Mouse (Mus musculus): ENCODE data around the gene Stfa1. TPM values are rescaled to one million over a fixed set of nuclear protein-coding genes. Genes with fewer than 3 reads are reported as not detected.
"Not testable (repeated sequence)": the region's sequence is repeated elsewhere in the genome, so short reads cannot be mapped to it uniquely, and the experiment has no call there.

The Stfa1 gene
- polyA plus RNA-seq (2015; fragmentation: Nextera tagmentation; extraction: Ambion mirVana): 1.5 and 1.6 TPM in 2 replicates

DNA sequence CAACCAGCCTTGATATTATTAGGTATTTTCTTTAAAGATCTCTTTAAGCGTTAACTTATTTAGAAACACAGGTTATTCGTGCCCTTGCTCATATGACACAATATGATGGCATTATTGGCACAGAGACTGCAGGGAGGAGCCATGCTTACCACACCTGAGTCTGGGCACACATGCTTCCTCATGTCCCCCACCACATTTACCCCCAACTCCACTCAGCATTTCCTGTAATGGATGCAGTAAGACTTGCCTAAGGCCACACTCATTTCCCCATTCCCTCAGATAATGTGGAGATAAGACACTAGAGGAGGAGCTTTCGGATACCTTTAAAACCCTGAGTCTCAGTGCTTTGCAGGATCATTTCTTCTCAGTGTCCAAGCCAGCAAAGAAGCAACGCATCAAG, at the start of gene Stfa1:
Gene Stfa1, plus strand, starts transcription at position 156 of the 400 bp plus-strand sequence.
- not testable (repeated sequence) for H3K4me1 ChIP-seq (replicated peaks; ENCODE audit: control insufficient read depth, insufficient read depth, low read length); H3K4me2 ChIP-seq (replicated peaks; ENCODE audit: low read depth); H3K4me3 ChIP-seq (ENCODE audit: low read depth, low read length); H3K9ac ChIP-seq (ENCODE audit: low read depth, low read length); H3K36me3 ChIP-seq (ENCODE audit: control insufficient read depth, insufficient read depth); H3K27me3 ChIP-seq (replicated peaks; ENCODE audit: control insufficient read depth, insufficient read depth, low read length); H3K27ac ChIP-seq (ENCODE audit: low read depth, low read length); ATAC-seq; H3K9me3 ChIP-seq (ENCODE audit: control insufficient read depth)
- WGBS: 91% methylated on average over 4 of the region's 4 CpGs

GRCm38 (mm10) chr16:36260585-36260984, 16.2 kb upstream of the Stfa1 start:
- H3K27ac ChIP-seq (ENCODE audit: low read depth, low read length); H3K27me3 ChIP-seq (replicated peaks; ENCODE audit: control insufficient read depth, insufficient read depth, low read length); ATAC-seq; H3K4me1 ChIP-seq (replicated peaks; ENCODE audit: control insufficient read depth, insufficient read depth, low read length); H3K36me3 ChIP-seq (ENCODE audit: control insufficient read depth, insufficient read depth); H3K9me3 ChIP-seq (ENCODE audit: control insufficient read depth); H3K4me3 ChIP-seq (ENCODE audit: low read depth, low read length); H3K9ac ChIP-seq (ENCODE audit: low read depth, low read length); H3K4me2 ChIP-seq (replicated peaks; ENCODE audit: low read depth): not testable (repeated sequence)

DNA sequence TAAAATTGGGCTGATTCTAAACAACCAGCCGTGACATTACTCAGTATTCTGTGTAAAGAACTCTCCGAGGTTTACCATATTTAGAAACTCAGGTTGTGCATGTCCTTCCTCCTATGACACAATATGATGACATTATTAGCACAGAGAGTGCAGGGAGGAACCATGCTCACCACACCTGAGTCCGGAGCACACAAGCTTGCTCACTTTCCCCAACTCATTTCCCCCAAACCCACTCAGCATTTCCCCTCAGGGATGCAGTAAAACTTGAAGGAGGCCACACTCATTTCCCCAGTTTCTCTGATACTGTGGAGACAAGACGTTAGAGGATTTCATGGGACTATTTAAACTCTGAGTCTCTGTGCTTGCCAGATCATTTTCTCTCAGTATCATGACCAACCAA, 12.4 kb downstream of the Stfa1 start:
- WGBS: 74% methylated on average over 4 of the region's 4 CpGs
- no peaks in the 10 kb centered on the region for H3K9me3 ChIP-seq (ENCODE audit: control insufficient read depth)
- H3K4me1 ChIP-seq (replicated peaks; ENCODE audit: control insufficient read depth, insufficient read depth, low read length): no peaks in the 10 kb centered on the region
- TF ChIP-seq CTCF (IDR thresholded peaks at IDR 0.05; ENCODE audit: low read depth): no peak
- H3K4me3 ChIP-seq (ENCODE audit: low read depth, low read length): no peak overlapping the region
- no peak for ATAC-seq
- H3K36me3 ChIP-seq (ENCODE audit: control insufficient read depth, insufficient read depth): no peaks in the 10 kb centered on the region
- no peaks in the 10 kb centered on the region for H3K27me3 ChIP-seq (replicated peaks; ENCODE audit: control insufficient read depth, insufficient read depth, low read length)
- no peak overlapping the region for H3K27ac ChIP-seq (ENCODE audit: low read depth, low read length)
- no peak overlapping the region for H3K9ac ChIP-seq (ENCODE audit: low read depth, low read length)
- H3K4me2 ChIP-seq (replicated peaks; ENCODE audit: low read depth): no peak overlapping the region

GRCm38 (mm10) chr16:36307631-36308030, 30.9 kb downstream of the Stfa1 start:
- no peaks in the 10 kb centered on the region for H3K27me3 ChIP-seq (replicated peaks; ENCODE audit: control insufficient read depth, insufficient read depth, low read length)
- no peak overlapping the region for H3K27ac ChIP-seq (ENCODE audit: low read depth, low read length)
- no peaks in the 10 kb centered on the region for H3K36me3 ChIP-seq (ENCODE audit: control insufficient read depth, insufficient read depth)
- no peak overlapping the region for H3K4me3 ChIP-seq (ENCODE audit: low read depth, low read length)
- H3K9me3 ChIP-seq (ENCODE audit: control insufficient read depth): no peaks in the 10 kb centered on the region
- ATAC-seq: no peak
- 75% methylated on average over 4 of the region's 4 CpGs for WGBS
- no peak overlapping the region for H3K9ac ChIP-seq (ENCODE audit: low read depth, low read length)
- H3K4me2 ChIP-seq (replicated peaks; ENCODE audit: low read depth): no peak overlapping the region
- no peaks in the 10 kb centered on the region for H3K4me1 ChIP-seq (replicated peaks; ENCODE audit: control insufficient read depth, insufficient read depth, low read length)
- no peak for TF ChIP-seq CTCF (IDR thresholded peaks at IDR 0.05; ENCODE audit: low read depth)

DNA sequence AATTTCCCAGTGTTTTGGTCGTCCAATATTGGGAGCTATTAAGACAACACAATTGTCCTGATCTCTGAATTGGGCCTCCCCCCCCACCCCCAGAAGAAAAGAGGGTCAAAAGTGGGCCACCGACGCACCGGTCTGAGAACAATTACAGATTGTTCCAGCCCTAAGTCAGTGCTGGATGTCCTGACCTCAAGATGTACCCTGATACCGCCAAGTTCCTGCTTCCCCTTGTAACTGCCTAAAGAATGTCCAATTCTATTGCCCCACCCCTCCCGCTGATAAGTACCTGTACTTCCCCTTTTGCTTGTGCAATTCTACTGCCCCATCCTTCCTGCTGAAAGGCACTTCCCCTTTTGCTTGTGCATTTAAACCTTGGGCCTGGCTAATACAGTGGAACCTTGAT, 39.4 kb downstream of the Stfa1 start:
- not testable (repeated sequence) for H3K27me3 ChIP-seq (replicated peaks; ENCODE audit: control insufficient read depth, insufficient read depth, low read length); H3K9ac ChIP-seq (ENCODE audit: low read depth, low read length); H3K4me2 ChIP-seq (replicated peaks; ENCODE audit: low read depth); H3K4me3 ChIP-seq (ENCODE audit: low read depth, low read length); H3K9me3 ChIP-seq (ENCODE audit: control insufficient read depth); ATAC-seq; H3K27ac ChIP-seq (ENCODE audit: low read depth, low read length); H3K36me3 ChIP-seq (ENCODE audit: control insufficient read depth, insufficient read depth); H3K4me1 ChIP-seq (replicated peaks; ENCODE audit: control insufficient read depth, insufficient read depth, low read length)
- WGBS: 83% methylated on average over 6 of the region's 6 CpGs

DNA sequence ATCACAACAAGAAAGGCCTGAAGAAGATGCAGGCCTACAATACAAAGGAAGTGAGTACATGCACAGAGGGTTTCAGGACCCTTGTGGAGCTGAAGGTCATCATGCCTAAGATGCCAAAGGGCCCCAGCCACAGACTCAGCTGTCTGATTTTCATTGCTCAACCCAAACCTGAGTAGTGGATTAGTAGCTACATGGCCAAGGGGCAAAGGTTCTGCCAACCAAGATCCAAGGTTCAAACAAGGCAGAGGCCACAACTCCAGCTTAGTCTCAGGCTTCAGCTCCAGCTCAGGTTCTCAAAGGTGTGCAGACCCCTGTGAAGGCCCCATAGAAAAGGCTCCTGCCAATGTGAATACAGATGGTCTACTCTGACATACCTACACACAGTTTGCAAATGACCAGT, 42.5 kb downstream of the Stfa1 start:
- H3K27ac ChIP-seq (ENCODE audit: low read depth, low read length): no peak overlapping the region
- no peaks in the 10 kb centered on the region for H3K9me3 ChIP-seq (ENCODE audit: control insufficient read depth)
- no peak for TF ChIP-seq CTCF (IDR thresholded peaks at IDR 0.05; ENCODE audit: low read depth)
- ATAC-seq: peak; percentile 67; the same call in 1 of the 2 replicates
- no peak overlapping the region for H3K4me3 ChIP-seq (ENCODE audit: low read depth, low read length)
- H3K9ac ChIP-seq (ENCODE audit: low read depth, low read length): no peak overlapping the region
- no peak overlapping the region for H3K4me2 ChIP-seq (replicated peaks; ENCODE audit: low read depth)
- no peaks in the 10 kb centered on the region for H3K4me1 ChIP-seq (replicated peaks; ENCODE audit: control insufficient read depth, insufficient read depth, low read length)
- no peaks in the 10 kb centered on the region for H3K27me3 ChIP-seq (replicated peaks; ENCODE audit: control insufficient read depth, insufficient read depth, low read length)
- no peaks in the 10 kb centered on the region for H3K36me3 ChIP-seq (ENCODE audit: control insufficient read depth, insufficient read depth)

GRCm38 (mm10) chr16:36334232-36334631, 57.5 kb downstream of the Stfa1 start, which contains the start of gene BC117090:
BC117090 (minus strand) TSS chr16:36334332.
- Histone ChIP-seq H3K4me2 (replicated peaks; ENCODE audit: low read depth) (no peak within 1 kb of the TSS), H3K36me3 (ENCODE audit: control insufficient read depth, insufficient read depth) (no peaks in the 10 kb centered on the region), H3K4me1 (replicated peaks; ENCODE audit: control insufficient read depth, insufficient read depth, low read length) (no peaks in the 10 kb centered on the region), H3K4me3 (ENCODE audit: low read depth, low read length) (no peak within 1 kb of the TSS), H3K9me3 (ENCODE audit: control insufficient read depth) (no peaks in the 10 kb centered on the region), H3K27me3 (replicated peaks; ENCODE audit: control insufficient read depth, insufficient read depth, low read length) (no peaks in the 10 kb centered on the region), H3K9ac (ENCODE audit: low read depth, low read length) (no peak within 1 kb of the TSS), H3K27ac (ENCODE audit: low read depth, low read length) (no peak within 1 kb of the TSS)
- no peak for ATAC-seq
- TF ChIP-seq CTCF (IDR thresholded peaks at IDR 0.05; ENCODE audit: low read depth): no peak
- 67% methylated on average over 3 of the region's 3 CpGs for WGBS

Other genes with a start within 250 kb of the Stfa1 start
- 3.8 and 4.0 TPM in 2 replicates for gene Wdr5b, start 235.8 kb upstream of the Stfa1 start, polyA plus RNA-seq (2015; fragmentation: Nextera tagmentation; extraction: Ambion mirVana)
- 445 and 480 TPM in 2 replicates for gene Fam162a, start 205.4 kb upstream of the Stfa1 start, polyA plus RNA-seq (2015; fragmentation: Nextera tagmentation; extraction: Ambion mirVana)
- gene Ccdc58, start 205.3 kb upstream of the Stfa1 start, polyA plus RNA-seq (2015; fragmentation: Nextera tagmentation; extraction: Ambion mirVana): 64.6 and 65.2 TPM in 2 replicates
- gene Csta1, start 145.7 kb upstream of the Stfa1 start, polyA plus RNA-seq (2015; fragmentation: Nextera tagmentation; extraction: Ambion mirVana): 0.12 TPM in 1 of 2 replicates, not detected in the other
- gene Stfa2l1, start 120.1 kb upstream of the Stfa1 start, polyA plus RNA-seq (2015; fragmentation: Nextera tagmentation; extraction: Ambion mirVana): 0.42 and 0.76 TPM in 2 replicates
- gene Gm5483, start 92.7 kb upstream of the Stfa1 start, polyA plus RNA-seq (2015; fragmentation: Nextera tagmentation; extraction: Ambion mirVana): 0.81 and 1.2 TPM in 2 replicates
- gene Gm5416, start 66.5 kb upstream of the Stfa1 start, polyA plus RNA-seq (2015; fragmentation: Nextera tagmentation; extraction: Ambion mirVana): not detected in 2 replicates
- gene 2010005H15Rik, start 55.5 kb upstream of the Stfa1 start, polyA plus RNA-seq (2015; fragmentation: Nextera tagmentation; extraction: Ambion mirVana): 0.41 and 1.0 TPM in 2 replicates
- gene BC117090, start 57.4 kb downstream of the Stfa1 start, polyA plus RNA-seq (2015; fragmentation: Nextera tagmentation; extraction: Ambion mirVana): 0.67 TPM in 1 of 2 replicates, not detected in the other
- gene BC100530, start 90.8 kb downstream of the Stfa1 start, polyA plus RNA-seq (2015; fragmentation: Nextera tagmentation; extraction: Ambion mirVana): 1.0 and 1.4 TPM in 2 replicates
- 0.37 and 0.38 TPM in 2 replicates for gene Stfa2, start 131.5 kb downstream of the Stfa1 start, polyA plus RNA-seq (2015; fragmentation: Nextera tagmentation; extraction: Ambion mirVana)
- gene Stfa3, start 178.4 kb downstream of the Stfa1 start, polyA plus RNA-seq (2015; fragmentation: Nextera tagmentation; extraction: Ambion mirVana): 0.43 TPM in 1 of 2 replicates, not detected in the other

All from intestine, postnatal 0 days (tissue).